Comparison of ENCODE assay signal across 8 mouse cellular contexts in the genomic region with DNA sequence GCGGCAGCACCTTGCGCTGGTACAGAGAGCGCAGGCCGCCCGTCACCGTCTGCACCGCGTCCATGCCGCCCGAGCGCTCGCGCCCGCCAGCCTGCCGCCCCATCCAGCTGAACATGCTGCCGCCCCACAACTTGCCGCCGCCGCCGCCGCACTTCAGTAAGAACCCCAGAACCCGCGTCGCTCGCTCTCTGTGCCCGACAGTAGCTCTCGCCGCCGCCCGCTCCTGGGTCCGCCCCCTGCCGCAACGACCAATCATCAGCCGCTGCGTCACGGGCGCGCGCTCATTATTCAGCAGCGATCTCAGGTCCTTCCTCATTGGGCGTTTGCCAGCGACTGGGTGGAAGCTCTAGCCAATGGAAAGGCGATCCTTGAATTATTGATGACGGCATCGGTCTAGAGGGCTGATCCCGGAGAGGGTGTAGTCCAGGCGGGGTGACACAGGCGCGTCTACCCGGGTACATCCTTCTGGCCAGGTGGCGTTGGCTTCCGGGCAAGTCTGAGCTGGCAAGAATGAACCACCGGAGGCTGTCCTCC. TPM values are rescaled to one million over a fixed set of nuclear protein-coding genes. Genes with fewer than 3 reads are reported as not detected.
A peak's percentile ranks its signal among the peaks of the same experiment; 100 is the strongest.
DNase-seq lines count a peak whose midpoint lies in the region; ATAC-seq lines count a peak whose summit lies in the region.

A gene (minus strand): TSS at position 246 of the 534 bp plus-strand sequence.

- peak within 1 kb of the TSS; percentile 48; the same call in 1 of the 2 replicates for H3K27ac ChIP-seq in hindbrain, embryonic 16.5 days (ENCODE audit: low read depth, low read length)
- peak within 1 kb of the TSS; percentile 89 for H3K27ac ChIP-seq in macrophage

- peak within 1 kb of the TSS; percentile 75 for H3K9ac ChIP-seq in hindbrain, embryonic 16.5 days (ENCODE audit: low read depth, low read length)

- H3K79me2 ChIP-seq in macrophage (ENCODE audit: inconsistent target), result peaks cover 58% of the 10 kb centered on the region

- H3K4me3 ChIP-seq in hindbrain, embryonic 16.5 days (ENCODE audit: low read length), result peak within 1 kb of the TSS; percentile 84
- H3K4me3 ChIP-seq in macrophage (ENCODE audit: inconsistent target), result peak within 1 kb of the TSS; percentile 93

- ATAC-seq in hindbrain, embryonic 16.5 days, result peak; percentile 99

- no peaks in the 10 kb centered on the region for H3K27me3 ChIP-seq in hindbrain, embryonic 16.5 days (replicated peaks; ENCODE audit: control insufficient read depth, insufficient read depth, low read length)

- H3K4me2 ChIP-seq in hindbrain, embryonic 16.5 days (ENCODE audit: low read length), result peak within 1 kb of the TSS; percentile 84

- no peaks in the 10 kb centered on the region for H3K9me3 ChIP-seq in hindbrain, embryonic 16.5 days (ENCODE audit: control insufficient read depth, low read length)

- H3K4me1 ChIP-seq in hindbrain, embryonic 16.5 days (ENCODE audit: control insufficient read depth, insufficient read depth, low read depth, low read length), result peaks cover 5% of the 10 kb centered on the region

- peak; percentile 88 for DNase-seq in WW6 (ENCODE audit: low read depth, low spot score)
- DNase-seq in cerebellum, postnatal 4 days (ENCODE audit: low spot score in 2 of 2), result peak; percentile 94 to 98
- DNase-seq in gastrocnemius, adult 18-20 months (ENCODE audit: low spot score), result peak; percentile 99
- DNase-seq in left cerebral cortex, adult 18-20 months (ENCODE audit: low spot score in 2 of 2), result peak; percentile 99
- DNase-seq in right cerebral cortex, adult 18-20 months, result peak; percentile 99
- DNase-seq in urinary bladder, postnatal 10 days (ENCODE audit: low spot score), result peak; percentile 98

- WGBS in hindbrain, embryonic 16.5 days, result 0% methylated on average over 51 of the region's 53 CpGs
- WGBS in macrophage (ENCODE audit: missing documents), result under 1% methylated on average over 53 of the region's 53 CpGs

- no peaks in the 10 kb centered on the region for H3K36me3 ChIP-seq in hindbrain, embryonic 16.5 days (ENCODE audit: control insufficient read depth, insufficient read depth, low read length)
- 0 out of 2 replicates have a peak, but pooled peaks cover 4% of the 10 kb centered on the region for H3K36me3 ChIP-seq in macrophage (ENCODE audit: inconsistent target)

RNA-seq across cellular contexts. Expression of the gene that starts here (rescaled TPM):
- 10 to 100 TPM; 27.1 to 31.2 TPM for total RNA-seq in gastrocnemius, adult 18-20 months (2021)
- polyA plus RNA-seq in hindbrain, embryonic 16.5 days (2015; fragmentation: Nextera tagmentation; extraction: Ambion mirVana), result 19.2 and 20.7 TPM in 2 replicates
- 10 to 100 TPM; 14.5 TPM for total RNA-seq in left cerebral cortex, adult 18-20 months (2021)
- 100 to 1,000 TPM in 13 of 26 experiments, 10 to 100 TPM in 13; 30.2 to 195 (median 102) TPM for total RNA-seq in macrophage (2018; cell fraction: chromatin; rRNA removed)
- total RNA-seq in macrophage (2018; cell fraction: cytosol; rRNA removed), result 100 to 1,000 TPM; 274 to 430 (median 371) TPM
- 100 to 1,000 TPM in 25 of 26 experiments, 10 to 100 TPM in 1; 98.0 to 295 (median 201) TPM for total RNA-seq in macrophage (2018; cell fraction: nucleus; rRNA removed)
- 253 to 336 TPM (median 297 TPM) in 3 replicates for polyA plus RNA-seq in macrophage (2018)

Comparison
In these comparisons a context has a peak if more than half of its experiments do, and no peak if none do; other contexts are left out.
1. Peak in every context shown above with its lines: DNase-seq, ATAC-seq, H3K4me3 ChIP-seq and H3K27ac ChIP-seq.
2. RNA of the gene that starts here (polyA plus RNA-seq): 253 to 336 TPM in macrophage; 19.2 to 20.7 TPM in hindbrain, embryonic 16.5 days; every median in the first group is over 10 times any median in the second.